Mouse (Mus musculus) monocyte, adult 5-6 weeks (primary cell): ENCODE data around the gene Cldn18. TPM values are rescaled to one million over a fixed set of nuclear protein-coding genes. Genes with fewer than 3 reads are reported as not detected.

ENCODE experiments used
- ATAC-seq: fragments of 153-309, 156-312 bp; replicated peaks from 2 replicates; pipeline ENCODE4 v1.8.0; 2017; ENCODE audit warnings: mild to moderate bottlenecking; ENCODE audit not compliant: low TSS enrichment, insufficient number of reproducible peaks, severe bottlenecking, poor library complexity, low FRiP score
- total RNA-seq: library from RNA; stranded (forward); fragments of 200-1000, 200-491, 200-594 nt; gene quantifications from 3 replicates; pipeline ENCODE4 v1.2.3, GENCODE M21; 2017

The Cldn18 gene
- total RNA-seq = not detected in 3 replicates

DNA sequence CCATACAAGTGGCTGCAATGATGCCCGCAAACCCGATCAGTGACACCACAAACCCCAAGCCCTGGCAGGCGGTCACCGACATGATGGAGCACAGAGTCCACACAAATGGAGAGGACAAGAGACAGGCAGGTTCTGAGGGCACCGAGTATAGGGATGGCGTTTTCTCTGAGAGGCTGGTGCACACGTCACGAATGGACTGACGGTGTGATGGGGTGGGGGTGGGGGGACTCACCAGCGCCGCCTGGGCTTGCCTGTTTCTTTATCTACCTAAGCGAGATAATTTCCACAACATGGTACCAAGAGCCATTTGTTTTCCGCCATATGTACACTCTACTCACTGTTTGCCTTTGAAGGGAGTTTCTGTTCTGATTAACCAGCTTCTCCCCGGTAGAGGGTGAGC is at the start of gene Cldn18:
TSS of gene Cldn18 (minus strand) at position 134 of the 400 bp plus-strand sequence.
- no peak for ATAC-seq

DNA sequence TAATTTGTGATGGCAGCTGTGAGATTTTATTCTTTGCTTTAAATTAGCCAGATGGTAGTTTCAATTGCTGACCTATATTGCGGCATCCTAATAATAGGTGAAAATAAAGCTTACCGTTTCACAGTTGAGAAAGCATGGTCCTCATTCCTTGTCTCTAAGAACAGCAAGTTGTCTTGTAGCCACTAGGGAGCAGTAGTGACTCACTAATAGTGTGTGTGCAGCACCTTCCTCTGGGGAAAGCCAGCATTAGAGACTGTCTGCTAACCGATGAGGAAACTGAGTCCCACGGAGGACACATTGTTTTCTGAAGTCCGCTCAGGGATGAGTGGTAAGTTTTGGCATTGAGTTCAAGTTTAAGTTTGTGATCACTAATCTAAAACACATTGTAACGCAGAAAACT is 46.5 kb upstream of the Cldn18 start:
- no peak for ATAC-seq

DNA sequence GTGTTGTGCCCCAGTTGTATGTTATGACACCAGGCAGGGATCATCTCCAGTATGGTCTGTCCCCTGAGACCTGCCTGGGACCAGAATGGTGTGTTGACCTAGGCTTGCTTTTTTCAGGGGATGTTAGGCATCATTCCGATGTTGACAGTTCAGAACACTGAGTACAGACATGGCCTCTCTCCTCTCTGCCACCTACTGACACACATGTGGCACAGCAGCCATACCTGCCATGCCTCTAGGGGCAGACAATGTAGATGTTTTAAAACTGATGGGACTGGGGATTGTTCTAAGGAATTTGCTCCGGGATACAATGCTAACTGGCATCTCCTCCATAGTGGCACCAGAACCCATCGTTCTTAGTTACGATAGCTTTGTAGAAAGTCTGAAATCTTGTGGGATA is 33.2 kb upstream of the Cldn18 start:
- no peak for ATAC-seq

DNA sequence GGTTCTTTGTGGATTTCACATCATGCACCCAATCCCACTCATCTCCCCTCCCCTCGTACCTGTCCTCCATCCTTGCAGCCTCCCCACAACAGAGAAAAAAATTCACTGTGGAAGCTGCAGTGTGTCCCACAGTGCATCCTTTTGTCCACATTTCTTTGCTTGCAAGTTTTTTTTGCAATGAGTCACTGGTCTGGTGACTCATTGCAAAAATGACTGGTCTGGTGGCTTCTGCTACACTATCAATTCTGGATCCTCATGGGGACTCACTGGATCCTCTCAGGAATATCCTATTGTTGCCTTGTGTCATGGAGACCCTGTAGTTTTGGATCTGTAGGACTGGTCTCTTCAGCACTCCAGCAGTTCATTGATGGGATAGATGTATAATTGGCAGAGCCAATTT is 31.2 kb upstream of the Cldn18 start:
- no peak for ATAC-seq

DNA sequence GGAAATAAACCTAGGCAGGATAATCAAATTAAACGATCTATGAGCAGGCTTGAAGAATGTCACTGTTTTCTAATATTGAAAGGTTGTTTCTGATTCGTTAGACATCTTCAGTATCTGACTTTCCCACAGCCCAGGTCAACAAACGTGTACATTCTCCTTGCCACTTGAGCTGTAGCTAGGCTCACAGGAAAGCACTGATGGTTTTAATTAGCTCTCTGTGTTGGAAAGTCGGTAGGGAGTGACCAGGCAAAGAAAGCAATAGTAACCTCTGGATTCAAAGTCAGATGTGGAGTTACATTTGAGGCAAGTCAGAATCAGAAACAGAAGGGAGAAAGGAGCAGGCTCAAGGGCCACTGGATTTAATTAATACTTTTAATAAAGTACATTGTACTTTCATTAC is 30.7 kb upstream of the Cldn18 start:
- no peak for ATAC-seq

DNA sequence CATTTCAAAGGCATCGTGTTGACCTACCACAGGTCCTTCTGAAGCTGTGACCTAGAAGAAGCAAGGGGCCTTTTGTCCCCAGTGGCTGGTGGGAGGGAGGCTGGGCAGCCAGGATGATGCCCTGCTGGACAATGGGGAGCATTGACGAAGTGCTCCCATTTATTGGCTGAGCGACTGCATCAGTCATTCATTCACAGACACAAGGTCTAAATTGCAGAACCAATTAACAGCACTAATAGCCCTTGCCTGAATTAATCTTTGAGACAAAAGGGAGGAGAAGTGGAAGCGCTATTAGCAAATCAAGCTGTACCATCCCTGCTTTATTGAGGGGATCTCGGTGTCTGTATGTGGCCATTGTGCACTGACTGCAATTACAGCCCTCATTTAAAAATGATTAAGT is 27.5 kb upstream of the Cldn18 start:
- ATAC-seq = no peak

DNA sequence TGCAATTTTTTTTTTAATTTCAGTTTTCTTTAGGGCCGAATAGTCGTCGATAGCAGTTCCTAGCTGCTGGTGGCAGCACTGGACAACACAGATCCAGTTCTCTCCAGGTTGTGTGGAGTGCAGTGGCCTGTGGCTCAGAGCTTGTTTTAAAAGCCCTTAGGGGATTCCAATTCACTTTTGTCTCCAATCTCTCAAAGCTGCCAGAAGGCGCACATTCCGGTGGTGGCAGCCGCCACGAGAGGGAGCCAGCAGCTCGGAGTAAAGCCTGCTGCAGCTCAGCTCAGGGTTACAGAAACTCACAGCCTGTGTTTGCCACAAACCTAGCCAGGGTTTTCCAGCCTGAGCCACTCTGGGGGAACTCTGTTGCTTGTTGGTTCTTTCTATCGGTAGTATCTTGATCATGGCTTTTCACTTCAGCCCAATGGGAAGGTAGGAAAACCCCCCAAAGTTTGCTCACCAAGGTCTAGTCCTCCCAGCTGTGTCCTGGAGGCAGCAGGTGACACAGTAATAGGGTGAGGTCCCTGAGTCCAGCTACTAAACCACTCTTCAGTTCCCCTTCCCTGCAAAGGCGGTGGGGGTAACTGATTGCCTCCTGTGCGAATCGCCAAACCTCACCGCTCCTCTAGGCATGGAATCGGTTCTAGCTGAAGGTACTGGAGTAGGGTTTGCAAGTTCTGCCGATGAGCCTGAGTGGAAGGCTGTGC is 13.0 kb upstream of the Cldn18 start:
- no peak for ATAC-seq

DNA sequence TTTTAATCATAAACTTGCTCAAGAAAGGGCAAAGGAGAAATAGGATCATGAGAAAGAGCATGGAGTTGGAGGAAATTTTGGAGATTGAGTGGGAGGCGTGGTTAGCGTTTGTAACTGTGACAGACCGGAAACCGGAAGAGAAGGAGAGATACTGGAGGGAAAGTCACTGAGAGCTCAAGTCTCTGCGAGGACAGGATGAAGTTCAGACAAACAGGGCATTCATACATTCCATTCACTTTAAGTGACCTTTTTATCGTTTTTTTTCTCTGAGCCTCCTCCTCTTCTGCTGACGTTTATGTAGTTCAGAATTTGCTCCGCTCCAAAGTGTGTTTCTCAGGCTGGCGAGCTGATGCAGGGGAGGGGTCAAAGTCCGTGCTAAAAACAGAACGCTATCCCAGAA is 10.8 kb upstream of the Cldn18 start:
- ATAC-seq = no peak

DNA sequence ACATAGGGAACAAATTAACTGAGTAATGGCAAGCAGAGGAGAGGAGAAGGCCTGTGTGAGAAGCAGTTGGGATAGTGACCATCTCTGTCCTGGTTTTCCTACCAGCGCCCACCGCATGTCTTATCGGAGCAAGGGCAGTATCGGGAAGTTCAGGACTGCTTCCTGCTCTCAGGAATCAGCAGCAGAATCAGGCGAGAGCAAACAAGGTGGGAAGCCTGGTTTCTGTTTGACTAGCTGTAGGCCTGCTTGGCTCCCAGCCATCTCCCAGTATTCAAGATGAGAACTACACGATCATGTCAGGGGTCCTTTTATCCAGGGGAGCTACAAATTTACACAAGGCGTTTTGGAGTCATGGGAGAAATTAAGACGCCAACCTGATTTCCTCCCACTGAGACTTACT is 8.2 kb upstream of the Cldn18 start:
- no peak for ATAC-seq

DNA sequence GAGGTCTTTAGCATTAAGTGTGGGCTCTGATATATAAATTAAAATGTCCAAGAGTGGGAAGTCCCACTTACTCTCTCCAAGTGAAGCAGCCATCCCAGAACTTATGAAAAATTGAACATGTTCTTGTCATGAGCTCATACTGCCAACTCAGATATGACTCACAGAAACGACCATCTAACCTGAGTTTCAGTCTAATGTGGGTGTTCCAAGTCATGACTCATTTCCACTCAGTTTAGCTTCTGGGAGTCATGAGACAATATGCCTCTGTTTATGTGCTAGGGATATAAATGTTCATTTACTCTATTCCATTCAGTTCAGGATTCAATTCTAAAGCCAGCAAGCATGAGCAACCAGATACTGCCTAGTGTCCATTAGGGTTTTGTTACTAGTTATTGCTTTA is 2.9 kb upstream of the Cldn18 start:
- no peak for ATAC-seq

DNA sequence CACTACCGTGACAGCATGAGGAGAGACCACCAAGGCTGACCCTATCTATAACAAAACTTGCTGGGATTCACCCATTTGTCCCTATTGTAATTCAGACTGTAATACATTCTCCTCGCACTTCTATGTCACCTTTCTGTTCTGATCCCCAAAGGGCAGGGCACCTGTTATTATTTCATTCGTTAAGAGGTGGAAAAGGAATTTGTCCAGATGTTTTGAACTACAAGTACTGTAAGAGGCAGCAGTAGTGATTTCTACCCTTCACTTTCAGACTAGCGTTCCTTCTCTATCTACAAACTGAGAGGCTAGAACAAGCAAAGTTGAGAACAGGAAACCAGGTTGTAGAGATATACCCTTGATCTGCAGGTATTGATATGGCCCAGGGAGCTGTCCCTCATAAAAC is 6.8 kb downstream of the Cldn18 start:
- no peak for ATAC-seq

DNA sequence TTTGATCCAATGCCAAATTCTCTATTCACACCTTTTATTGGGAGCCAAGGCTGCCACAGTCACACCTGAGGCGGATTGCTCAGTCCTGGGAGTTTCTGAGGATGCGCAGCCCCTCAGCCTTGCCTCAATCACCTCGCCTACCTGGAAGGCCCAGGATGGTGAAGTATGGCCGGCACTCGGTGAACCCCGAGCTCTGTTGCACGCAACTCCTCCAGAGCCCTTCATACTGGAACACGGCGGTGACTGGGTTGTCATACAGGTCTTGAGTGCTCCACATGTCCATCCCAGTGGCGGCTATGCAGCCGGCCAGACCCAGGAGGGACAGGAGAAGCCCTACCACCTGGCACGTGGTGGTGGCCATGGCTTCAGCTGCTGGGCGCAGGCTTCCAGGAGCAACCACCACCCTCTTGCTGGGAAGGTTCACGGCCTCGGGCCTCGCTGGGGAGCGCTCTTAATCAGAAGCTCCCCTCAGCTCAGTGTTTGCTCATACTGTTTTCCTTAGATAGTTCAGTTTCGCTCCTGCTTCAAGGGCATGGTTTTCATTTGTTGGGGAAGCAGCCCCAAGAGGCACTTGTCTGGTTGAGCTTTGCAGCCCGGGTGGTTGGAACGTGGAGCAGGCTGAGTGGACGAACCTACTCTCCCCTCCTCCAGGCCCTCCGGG is 7.3 kb downstream of the Cldn18 start:
- ATAC-seq = no peak

DNA sequence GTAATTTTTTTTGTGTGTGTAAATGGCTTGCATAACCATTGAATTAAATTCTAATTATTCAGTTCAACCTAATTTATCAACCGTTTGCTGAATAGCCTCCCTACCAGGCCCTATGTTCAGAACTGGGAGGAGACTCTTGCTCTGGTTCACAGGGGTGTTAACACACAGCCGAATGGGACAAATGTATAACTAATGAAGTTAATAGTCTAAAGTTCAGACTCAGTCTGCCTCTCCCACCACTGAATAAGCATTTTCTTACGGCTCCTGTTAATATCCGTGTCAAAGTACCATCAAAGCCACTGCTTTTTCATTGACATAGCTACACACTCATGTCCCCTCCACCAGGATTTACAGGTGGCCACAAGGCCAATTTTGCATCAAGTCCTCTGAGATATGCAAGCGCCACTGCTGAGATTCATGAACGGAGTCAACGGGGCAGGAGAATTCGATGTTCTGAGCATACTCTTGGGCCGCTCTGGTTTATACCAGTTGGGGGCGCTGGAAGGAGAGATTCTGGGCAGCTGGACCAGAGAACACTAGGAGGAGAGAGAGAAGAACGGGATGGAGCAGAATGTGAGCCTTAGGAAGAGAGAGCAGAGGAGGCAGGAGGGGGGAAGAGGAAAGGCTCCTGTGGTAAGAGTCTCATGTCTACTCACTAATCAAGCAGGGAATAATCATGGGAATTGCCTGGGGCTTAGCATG is 9.5 kb downstream of the Cldn18 start:
- no peak for ATAC-seq

DNA sequence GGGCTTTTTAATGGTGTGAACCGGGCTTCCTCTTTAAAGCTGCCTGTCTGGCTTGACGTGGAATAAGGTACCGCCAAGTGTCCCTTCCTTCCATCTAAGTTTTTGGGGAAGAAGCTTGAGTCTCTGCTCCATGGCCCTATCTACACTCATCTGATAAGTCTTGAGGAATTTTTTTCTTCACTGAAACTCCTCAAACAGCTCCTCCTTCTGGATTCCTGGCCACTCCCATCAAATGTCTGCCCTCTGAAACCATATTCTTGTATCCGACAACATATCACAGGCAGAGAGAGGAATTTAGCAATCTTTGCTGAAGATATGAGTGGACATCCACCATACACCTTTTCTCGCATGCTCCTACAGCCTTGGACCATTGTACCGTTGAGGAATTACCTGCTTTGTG is 10.8 kb downstream of the Cldn18 start:
- no peak for ATAC-seq

DNA sequence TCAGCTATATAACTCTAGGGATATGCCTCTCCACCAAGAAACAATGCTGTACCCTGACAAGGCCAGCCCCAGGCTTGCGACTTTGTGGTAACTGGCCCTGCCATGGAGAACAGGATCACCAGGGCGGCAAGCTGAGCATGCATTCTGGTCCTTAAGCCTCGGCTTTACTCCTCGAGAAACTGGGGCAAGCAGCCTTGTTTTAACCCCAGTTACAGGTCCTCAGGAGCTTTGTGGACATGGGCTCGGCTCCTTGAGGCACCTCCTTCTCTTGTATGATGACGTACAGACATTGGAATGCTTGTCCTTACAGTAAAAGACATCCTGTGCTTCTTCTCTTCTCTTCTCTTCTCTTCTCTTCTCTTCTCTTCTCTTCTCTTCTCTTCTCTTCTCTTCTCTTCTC is 13.4 kb downstream of the Cldn18 start:
- no peak for ATAC-seq

DNA sequence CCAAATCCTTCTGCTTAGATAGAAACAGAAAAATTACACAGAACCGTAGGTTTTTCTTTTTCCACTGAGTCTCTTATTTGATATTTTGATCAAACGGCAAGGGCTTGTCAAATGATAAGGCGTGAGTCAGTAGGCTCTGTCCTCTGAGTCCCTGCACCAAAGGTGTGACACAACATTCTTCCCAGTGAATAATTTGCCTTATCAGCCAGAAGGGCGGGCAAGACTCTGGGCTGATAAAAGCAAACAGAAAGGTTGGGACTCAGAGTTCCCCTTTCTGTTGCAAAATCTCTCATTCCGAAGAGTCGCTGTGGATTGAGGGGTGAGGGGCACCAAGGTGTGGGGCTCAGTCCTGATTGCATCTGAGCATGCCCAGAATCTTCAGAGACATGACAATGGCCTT is 14.9 kb downstream of the Cldn18 start:
- no peak for ATAC-seq

DNA sequence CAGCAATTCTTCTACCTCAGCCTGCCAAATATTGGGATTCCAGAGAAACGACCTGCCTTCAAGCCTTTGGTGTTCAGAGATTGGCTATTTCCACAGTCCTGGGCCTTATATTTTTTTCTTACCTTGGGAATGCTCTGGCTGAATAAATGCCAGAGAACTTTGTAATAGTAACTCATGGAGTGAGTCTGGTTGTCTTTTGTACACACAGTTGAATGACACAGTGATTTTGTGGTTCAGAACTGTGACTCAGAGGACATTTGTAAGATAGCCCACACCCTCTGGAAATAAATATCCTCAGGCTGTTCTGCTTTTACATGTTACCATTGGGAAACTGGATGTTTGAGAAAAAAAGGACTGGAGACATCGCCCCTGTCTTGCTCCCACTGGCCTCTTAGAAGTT is 15.9 kb downstream of the Cldn18 start:
- ATAC-seq = no peak

DNA sequence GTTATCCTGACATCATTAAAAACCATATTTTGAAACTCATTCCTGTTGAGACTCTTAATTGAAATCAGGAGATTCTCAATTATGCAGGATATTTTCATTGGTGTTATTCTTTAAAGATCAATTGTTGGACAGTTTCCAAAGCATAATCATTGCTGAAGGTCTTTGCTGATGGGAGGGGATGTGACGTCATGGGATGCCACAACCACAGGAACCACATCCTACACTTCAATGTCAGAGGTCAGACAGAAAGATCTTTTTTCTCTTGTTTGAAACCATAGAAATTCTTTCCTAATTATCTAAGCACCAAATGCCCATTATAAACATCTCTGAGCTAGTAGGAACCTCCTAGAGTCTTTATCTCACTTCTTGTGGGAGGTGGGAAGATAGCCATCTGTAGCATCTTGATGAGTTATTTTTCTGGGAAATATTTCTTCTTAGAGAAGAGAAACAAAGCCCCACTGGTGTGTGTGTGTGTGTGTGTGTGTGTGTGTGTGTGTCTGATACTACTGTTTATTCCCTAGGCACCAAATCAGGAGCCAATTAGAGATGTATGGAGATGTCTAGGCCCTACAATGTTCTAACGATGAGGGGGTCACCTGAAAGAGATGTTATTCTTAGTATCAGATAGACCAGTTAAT is 17.2 kb downstream of the Cldn18 start:
- no peak for ATAC-seq

DNA sequence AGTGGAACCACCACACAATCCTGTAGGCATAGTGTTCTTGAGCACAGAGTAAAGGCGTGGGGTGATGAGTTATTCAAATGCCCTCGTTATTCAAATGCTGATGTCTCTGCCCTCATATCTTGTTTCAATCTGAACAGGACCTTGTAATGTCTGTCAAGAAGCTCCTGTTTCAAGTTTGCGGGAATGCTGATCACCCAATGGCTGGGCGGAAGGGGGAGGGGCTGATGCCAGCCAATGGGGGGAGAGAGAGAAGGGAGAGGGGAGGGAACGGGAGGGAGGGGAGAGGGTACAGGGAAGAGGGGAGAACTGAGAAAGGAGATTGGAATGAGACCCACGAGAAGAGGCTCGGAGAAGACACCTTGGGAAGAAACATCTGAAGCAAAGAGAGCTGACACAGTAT is 22.1 kb downstream of the Cldn18 start:
- ATAC-seq = no peak

DNA sequence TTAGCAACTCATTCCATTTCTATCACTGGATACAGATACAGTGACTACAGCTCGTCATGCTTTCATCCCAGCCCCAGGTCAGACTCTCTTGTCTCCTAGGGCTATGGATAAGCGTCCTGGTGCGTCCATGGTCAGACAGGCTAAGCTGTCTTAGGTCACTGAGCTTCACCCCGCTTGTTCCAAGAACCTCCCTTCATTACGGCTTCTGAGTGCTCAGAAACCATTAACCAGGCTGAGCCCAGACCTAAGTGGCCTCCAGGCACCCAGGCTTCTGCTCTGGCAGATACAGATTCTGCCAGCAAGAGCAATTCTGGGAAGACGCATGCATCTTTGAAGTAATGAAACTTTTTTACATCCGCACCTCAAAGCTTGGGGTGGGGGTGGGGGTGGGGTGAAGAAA is 26.7 kb downstream of the Cldn18 start:
- no peak for ATAC-seq
